Mouse (Mus musculus): Measurements from ENCODE around the gene Hoxd9. TPM values are rescaled to one million over a fixed set of nuclear protein-coding genes. Genes with fewer than 3 reads are reported as not detected.

Gene Hoxd9
- polyA plus RNA-seq, 1 experiment from 2014 or later, result 0.09 TPM

DNA sequence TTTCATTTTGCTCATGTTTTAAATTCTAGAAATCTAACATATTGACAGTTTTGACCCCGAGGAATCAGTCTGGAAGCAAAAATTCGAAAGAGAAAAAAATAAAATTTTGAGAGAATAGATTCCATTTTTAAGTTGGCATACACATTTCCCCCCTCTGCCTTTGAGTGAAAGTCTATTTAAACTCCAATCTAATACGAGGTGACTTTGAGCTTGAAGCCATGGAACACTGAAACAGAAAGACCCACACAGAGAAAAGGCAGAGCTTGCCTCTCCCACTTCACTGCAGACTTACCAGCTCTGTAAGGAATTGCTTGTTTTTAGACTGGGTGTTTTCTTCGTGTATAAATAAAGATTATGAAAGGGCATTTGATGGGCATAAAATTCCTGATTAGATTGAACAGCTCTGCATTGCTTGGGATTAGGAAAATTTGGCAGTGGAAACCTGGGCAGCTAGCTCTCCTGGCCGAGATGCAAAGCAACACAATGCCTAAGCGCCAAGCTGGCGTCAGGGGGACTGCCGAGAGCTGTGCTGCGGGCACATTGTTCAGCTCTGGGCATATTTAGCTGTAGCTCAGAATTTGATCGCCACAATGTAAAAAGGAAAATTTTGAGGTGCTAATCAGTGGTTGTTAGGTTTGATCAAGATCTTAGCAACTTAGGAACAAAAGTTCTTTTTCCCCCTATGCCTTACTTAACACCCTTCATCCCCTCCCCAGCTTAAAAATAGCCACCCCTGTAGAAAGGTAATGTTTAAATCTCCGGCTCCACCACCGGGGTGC is 8.5 kb upstream of the Hoxd9 start:
- peaks cover 99% of the 10 kb centered on the region for H3K27me3 ChIP-seq (ENCODE audit: control insufficient read depth, insufficient read depth, low read length)

DNA sequence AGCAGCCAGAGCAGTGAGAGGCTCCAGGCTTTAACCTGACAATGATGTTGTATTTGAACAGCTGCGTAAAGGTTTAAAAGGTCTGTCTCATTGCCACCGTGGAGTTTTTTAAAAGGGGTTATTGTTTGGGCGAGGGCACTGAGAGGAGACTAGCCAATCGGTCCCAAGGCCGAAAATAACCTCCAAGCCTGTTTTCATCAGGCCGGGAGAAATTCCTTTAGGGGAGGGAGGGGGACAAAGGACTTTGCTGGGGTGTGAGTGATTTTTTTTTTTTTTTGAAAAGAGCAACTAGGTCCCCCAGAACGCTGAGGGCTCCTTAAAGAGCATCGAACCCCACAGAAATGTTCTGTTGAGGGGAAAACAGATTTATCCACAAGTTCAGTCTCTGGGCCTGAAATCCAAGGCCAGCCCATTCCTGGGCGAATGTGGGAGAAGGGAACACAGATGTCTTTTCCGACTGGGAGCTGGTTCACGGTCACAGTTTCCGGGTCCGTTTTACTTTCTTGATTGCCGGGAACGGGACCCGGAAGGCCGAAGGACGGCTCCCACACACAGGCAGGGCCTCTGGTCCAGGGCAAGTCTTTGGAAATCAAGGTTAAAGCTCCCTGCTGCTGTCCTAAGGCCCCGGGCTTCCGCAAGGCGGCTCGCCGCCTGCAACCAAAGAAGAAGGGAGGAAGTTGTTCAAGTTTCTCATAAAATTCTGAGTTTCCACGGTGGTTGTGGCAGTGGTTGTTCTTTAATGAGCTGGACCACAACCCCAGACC is 7.8 kb upstream of the Hoxd9 start:
- no peak overlapping the region for H3K9ac ChIP-seq
- peaks cover 3% of the 10 kb centered on the region; the same call in 1 of the 2 replicates for H3K9me3 ChIP-seq (ENCODE audit: control insufficient read depth, low read length)
- peaks cover 99% of the 10 kb centered on the region for H3K27me3 ChIP-seq (ENCODE audit: control insufficient read depth, insufficient read depth, low read length)
- ATAC-seq (ENCODE audit: low FRiP score) (no peak), DNase-seq (ENCODE audit: low spot score) (no peak)
- no peak overlapping the region for H3K4me3 ChIP-seq (replicated peaks; ENCODE audit: low read length)
- no peak overlapping the region for H3K4me2 ChIP-seq (replicated peaks)
- H3K4me1 ChIP-seq (replicated peaks; ENCODE audit: control insufficient read depth, insufficient read depth, low read length), result 0 out of 2 replicates have a peak, but pooled peaks cover 5% of the 10 kb centered on the region
- no peaks in the 10 kb centered on the region for H3K36me3 ChIP-seq (replicated peaks; ENCODE audit: control insufficient read depth, insufficient read depth)
- under 1% methylated on average over 24 of the region's 24 CpGs for WGBS
- no peak overlapping the region for H3K27ac ChIP-seq

More for the DNA sequence above, 8.5 kb upstream of the Hoxd9 start:
- Histone ChIP-seq H3K4me1 (replicated peaks; ENCODE audit: control insufficient read depth, insufficient read depth, low read length) (0 out of 2 replicates have a peak, but pooled peaks cover 5% of the 10 kb centered on the region), H3K27ac (no peak overlapping the region), H3K4me2 (replicated peaks) (no peak overlapping the region), H3K9ac (no peak overlapping the region), H3K9me3 (ENCODE audit: control insufficient read depth, low read length) (peaks cover 3% of the 10 kb centered on the region; the same call in 1 of the 2 replicates), H3K4me3 (replicated peaks; ENCODE audit: low read length) (no peak overlapping the region), H3K36me3 (replicated peaks; ENCODE audit: control insufficient read depth, insufficient read depth) (no peaks in the 10 kb centered on the region)
- 3% methylated on average over 12 of the region's 12 CpGs for WGBS
- no peak for DNase-seq (ENCODE audit: low spot score)
- ATAC-seq (ENCODE audit: low FRiP score), result no peak

DNA sequence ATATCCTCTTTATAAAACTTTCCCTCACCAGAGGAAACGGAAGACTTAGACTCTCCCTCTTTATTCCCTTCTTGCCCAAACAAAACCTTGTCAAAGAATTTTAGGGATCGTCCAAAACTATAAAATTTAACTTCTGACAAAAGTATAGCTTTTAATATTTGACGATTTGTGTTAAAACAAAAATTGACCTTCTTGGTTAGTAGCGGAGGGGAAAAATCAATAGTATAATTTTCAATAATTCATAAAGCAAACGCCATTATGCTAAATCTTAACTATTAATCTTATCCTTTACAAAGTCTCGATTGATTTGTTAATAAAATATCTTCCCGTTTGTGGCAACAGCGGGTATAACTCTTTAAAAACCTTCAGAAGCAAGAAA is 7.2 kb upstream of the Hoxd9 start:
- no peak for ATAC-seq (ENCODE audit: low FRiP score)
- H3K27me3 ChIP-seq (ENCODE audit: control insufficient read depth, insufficient read depth, low read length), result peaks cover 99% of the 10 kb centered on the region
- DNase-seq (ENCODE audit: low spot score), result no peak
- no peak overlapping the region for H3K27ac ChIP-seq
- peaks cover 3% of the 10 kb centered on the region; the same call in 1 of the 2 replicates for H3K9me3 ChIP-seq (ENCODE audit: control insufficient read depth, low read length)
- no peaks in the 10 kb centered on the region for H3K36me3 ChIP-seq (replicated peaks; ENCODE audit: control insufficient read depth, insufficient read depth)
- H3K4me1 ChIP-seq (replicated peaks; ENCODE audit: control insufficient read depth, insufficient read depth, low read length), result 0 out of 2 replicates have a peak, but pooled peaks cover 5% of the 10 kb centered on the region
- H3K4me2 ChIP-seq (replicated peaks), result no peak overlapping the region
- 8% methylated on average over 8 of the region's 8 CpGs for WGBS
- no peak overlapping the region for H3K4me3 ChIP-seq (replicated peaks; ENCODE audit: low read length)
- no peak overlapping the region for H3K9ac ChIP-seq

DNA sequence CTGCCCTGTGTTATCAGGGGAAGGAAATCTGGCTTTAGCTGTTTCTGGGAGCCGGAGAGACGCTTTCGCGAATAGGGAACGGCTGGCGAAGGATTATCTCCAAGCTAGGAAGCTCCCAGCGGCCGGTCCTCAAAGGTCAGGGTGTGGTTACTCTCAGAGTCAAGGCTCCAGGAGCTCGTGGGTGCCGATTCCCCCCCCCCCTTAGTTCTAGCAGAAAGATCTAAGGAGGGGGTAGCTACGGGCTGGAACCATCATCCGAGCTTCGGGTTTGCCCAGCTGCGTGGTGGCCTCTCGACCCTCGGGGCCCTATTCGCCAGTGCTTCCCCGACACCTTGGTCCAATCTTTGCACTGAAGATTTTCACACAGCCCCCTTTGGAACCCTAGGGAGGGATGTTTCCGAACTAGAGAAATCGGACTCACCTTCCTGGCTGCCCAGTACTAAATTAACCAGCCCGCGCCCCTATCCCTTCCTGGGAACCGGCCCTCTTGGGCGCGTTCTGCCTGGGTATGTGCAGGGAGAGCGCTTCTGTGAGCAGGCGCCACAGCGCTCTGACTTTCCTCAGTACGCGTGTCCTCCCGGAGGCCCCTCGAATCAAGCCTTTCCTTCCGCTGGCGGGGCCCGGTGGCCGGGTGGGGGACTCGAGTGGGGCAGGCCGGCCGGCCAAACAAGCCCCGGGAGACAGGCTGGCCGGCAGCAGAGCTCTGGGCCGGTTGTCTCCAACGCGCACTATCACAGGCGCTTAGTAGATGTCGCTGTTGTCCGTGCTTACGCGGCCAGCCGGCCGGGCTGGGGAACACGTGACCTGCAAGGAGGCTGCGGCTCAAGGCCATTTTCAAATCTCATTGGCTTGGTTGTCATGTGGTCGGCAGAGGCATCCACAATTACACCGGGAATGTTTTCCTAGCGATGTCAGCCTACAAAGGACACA is 6.2 kb upstream of the Hoxd9 start, which contains the start of gene Hoxd10:
Gene Hoxd10, plus strand, starts transcription at position 903 of the 930 bp plus-strand sequence.
- H3K9me3 ChIP-seq (ENCODE audit: control insufficient read depth, low read length), result peaks cover 3% of the 10 kb centered on the region; the same call in 1 of the 2 replicates
- H3K4me3 ChIP-seq (replicated peaks; ENCODE audit: low read length), result no peak within 1 kb of the TSS
- H3K9ac ChIP-seq, result no peak within 1 kb of the TSS
- no peak within 1 kb of the TSS for H3K27ac ChIP-seq
- 1% methylated on average over 56 of the region's 56 CpGs for WGBS
- no peak for DNase-seq (ENCODE audit: low spot score)
- H3K4me2 ChIP-seq (replicated peaks), result no peak within 1 kb of the TSS
- peaks cover 99% of the 10 kb centered on the region for H3K27me3 ChIP-seq (ENCODE audit: control insufficient read depth, insufficient read depth, low read length)
- no peaks in the 10 kb centered on the region for H3K36me3 ChIP-seq (replicated peaks; ENCODE audit: control insufficient read depth, insufficient read depth)
- ATAC-seq (ENCODE audit: low FRiP score), result no peak
- H3K4me1 ChIP-seq (replicated peaks; ENCODE audit: control insufficient read depth, insufficient read depth, low read length), result 0 out of 2 replicates have a peak, but pooled peaks cover 5% of the 10 kb centered on the region

DNA sequence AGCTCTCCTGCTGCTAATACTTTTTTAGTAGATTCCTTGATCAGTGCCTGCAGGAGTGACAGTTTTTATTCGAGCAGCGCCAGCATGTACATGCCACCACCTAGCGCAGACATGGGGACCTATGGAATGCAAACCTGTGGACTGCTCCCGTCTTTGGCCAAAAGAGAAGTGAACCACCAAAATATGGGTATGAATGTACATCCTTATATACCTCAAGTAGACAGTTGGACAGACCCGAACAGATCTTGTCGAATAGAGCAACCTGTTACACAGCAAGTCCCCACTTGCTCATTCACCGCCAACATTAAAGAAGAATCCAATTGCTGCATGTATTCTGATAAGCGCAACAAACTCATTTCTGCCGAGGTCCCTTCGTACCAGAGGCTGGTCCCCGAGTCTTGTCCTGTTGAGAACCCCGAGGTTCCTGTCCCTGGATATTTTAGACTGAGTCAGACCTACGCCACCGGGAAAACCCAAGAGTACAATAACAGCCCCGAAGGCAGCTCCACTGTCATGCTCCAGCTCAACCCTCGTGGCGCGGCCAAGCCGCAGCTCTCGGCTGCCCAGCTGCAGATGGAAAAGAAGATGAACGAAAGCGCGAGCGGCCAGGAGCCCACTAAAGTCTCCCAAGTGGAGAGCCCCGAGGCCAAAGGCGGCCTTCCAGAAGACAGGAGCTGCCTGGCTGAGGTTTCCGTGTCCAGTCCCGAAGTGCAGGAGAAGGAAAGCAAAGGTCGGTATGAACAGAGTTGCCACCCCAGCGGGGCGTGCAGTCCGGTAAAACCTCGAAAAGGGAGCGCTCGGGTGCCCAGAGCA is 5.3 kb upstream of the Hoxd9 start:
- no peak for ATAC-seq (ENCODE audit: low FRiP score)

DNA sequence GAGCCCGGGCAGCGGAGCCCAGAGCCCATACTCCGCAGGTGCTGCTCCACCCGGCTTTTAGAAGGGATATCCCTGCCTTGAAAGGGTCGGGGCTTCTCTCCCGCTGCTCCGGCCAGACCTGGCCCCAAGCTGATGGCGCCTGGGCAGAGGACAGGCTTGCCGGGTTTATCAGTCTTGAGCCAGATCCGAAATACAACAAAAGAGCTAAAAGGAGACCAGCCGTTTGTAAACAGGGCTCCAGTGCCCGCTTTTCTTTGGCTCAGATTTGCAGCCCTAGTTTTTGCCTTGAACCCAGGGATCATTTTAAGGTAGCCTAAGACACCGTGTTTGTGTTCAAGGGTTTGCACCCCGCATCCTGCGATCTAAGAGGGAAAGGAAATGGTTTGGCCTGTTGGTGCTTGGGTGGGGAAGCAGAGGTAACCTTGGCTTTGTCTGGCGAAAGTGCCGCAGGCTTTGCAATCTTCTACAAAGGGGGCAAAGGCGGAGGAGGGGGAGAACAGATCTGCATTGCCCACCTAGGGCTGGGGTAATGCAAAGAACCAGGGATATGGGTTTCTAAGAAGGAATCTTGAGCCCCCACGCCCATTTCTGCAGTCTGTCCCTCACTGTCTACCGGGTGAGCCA is 4.6 kb upstream of the Hoxd9 start:
- Histone ChIP-seq H3K4me1 (replicated peaks; ENCODE audit: control insufficient read depth, insufficient read depth, low read length) (0 out of 2 replicates have a peak, but pooled peaks cover 8% of the 10 kb centered on the region), H3K4me3 (replicated peaks; ENCODE audit: low read length) (no peak overlapping the region), H3K36me3 (replicated peaks; ENCODE audit: control insufficient read depth, insufficient read depth) (no peaks in the 10 kb centered on the region), H3K9me3 (ENCODE audit: control insufficient read depth, low read length) (peaks cover 3% of the 10 kb centered on the region; the same call in 1 of the 2 replicates), H3K9ac (no peak overlapping the region), H3K27me3 (ENCODE audit: control insufficient read depth, insufficient read depth, low read length) (peaks cover 99% of the 10 kb centered on the region), H3K27ac (no peak overlapping the region), H3K4me2 (replicated peaks) (no peak overlapping the region)
- ATAC-seq (ENCODE audit: low FRiP score), result no peak
- 2% methylated on average over 20 of the region's 20 CpGs for WGBS
- no peak for DNase-seq (ENCODE audit: low spot score)

More for the DNA sequence above, 5.3 kb upstream of the Hoxd9 start:
- H3K9me3 ChIP-seq (ENCODE audit: control insufficient read depth, low read length), result peaks cover 3% of the 10 kb centered on the region; the same call in 1 of the 2 replicates
- H3K4me3 ChIP-seq (replicated peaks; ENCODE audit: low read length), result no peak overlapping the region
- DNase-seq (ENCODE audit: low spot score), result no peak
- no peak overlapping the region for H3K4me2 ChIP-seq (replicated peaks)
- H3K36me3 ChIP-seq (replicated peaks; ENCODE audit: control insufficient read depth, insufficient read depth), result no peaks in the 10 kb centered on the region
- peaks cover 99% of the 10 kb centered on the region for H3K27me3 ChIP-seq (ENCODE audit: control insufficient read depth, insufficient read depth, low read length)
- H3K27ac ChIP-seq, result no peak overlapping the region
- WGBS, result 4% methylated on average over 35 of the region's 35 CpGs
- H3K9ac ChIP-seq, result no peak overlapping the region
- H3K4me1 ChIP-seq (replicated peaks; ENCODE audit: control insufficient read depth, insufficient read depth, low read length), result 0 out of 2 replicates have a peak, but pooled peaks cover 5% of the 10 kb centered on the region

DNA sequence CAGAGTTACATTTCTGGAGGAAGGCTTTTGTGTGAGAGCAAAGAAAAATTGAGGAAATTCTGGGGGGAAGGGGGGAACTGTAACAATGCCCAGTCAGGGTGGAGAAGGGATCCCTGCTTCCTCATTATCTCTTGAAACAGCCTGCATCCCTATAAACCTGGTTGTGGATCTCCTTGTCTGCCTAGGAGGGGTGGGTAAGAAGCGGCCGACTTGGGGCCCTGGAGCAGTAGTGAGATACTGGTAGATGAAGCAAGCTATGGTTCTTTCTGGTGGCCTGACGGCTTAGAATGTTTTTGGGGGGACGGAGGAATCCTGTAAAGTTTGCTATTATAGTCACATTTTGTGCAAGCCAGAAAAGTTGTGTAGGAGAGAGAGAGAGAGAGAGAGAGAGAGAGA is 4.1 kb upstream of the Hoxd9 start:
- no peak overlapping the region for H3K27ac ChIP-seq

DNA sequence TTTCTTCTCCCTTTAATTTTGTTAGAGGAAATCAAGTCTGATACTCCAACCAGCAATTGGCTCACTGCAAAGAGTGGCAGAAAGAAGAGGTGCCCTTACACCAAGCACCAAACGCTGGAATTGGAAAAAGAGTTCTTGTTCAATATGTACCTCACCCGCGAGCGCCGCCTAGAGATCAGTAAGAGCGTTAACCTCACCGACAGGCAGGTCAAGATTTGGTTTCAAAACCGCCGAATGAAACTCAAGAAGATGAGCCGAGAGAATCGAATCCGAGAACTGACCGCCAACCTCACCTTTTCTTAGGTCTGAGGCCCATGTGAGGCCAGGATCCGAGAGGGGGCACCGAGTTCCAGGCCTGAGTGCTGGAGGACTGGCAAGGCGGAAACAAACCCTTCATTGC is 3.5 kb upstream of the Hoxd9 start:
- H3K4me1 ChIP-seq (replicated peaks; ENCODE audit: control insufficient read depth, insufficient read depth, low read length), result 0 out of 2 replicates have a peak, but pooled peaks cover 10% of the 10 kb centered on the region
- ATAC-seq (ENCODE audit: low FRiP score), result no peak
- H3K9ac ChIP-seq, result no peak overlapping the region
- no peak overlapping the region for H3K4me3 ChIP-seq (replicated peaks; ENCODE audit: low read length)
- H3K4me2 ChIP-seq (replicated peaks), result no peak overlapping the region
- peaks cover 3% of the 10 kb centered on the region; the same call in 1 of the 2 replicates for H3K9me3 ChIP-seq (ENCODE audit: control insufficient read depth, low read length)
- H3K36me3 ChIP-seq (replicated peaks; ENCODE audit: control insufficient read depth, insufficient read depth), result no peaks in the 10 kb centered on the region
- H3K27ac ChIP-seq, result no peak overlapping the region
- peaks cover 95% of the 10 kb centered on the region for H3K27me3 ChIP-seq (ENCODE audit: control insufficient read depth, insufficient read depth, low read length)
- 1% methylated on average over 16 of the region's 16 CpGs for WGBS
- DNase-seq (ENCODE audit: low spot score), result no peak

More for the DNA sequence above, 4.1 kb upstream of the Hoxd9 start:
- no peak for DNase-seq (ENCODE audit: low spot score)
- Histone ChIP-seq H3K9me3 (ENCODE audit: control insufficient read depth, low read length) (peaks cover 3% of the 10 kb centered on the region; the same call in 1 of the 2 replicates), H3K27me3 (ENCODE audit: control insufficient read depth, insufficient read depth, low read length) (peaks cover 99% of the 10 kb centered on the region), H3K4me2 (replicated peaks) (no peak overlapping the region), H3K36me3 (replicated peaks; ENCODE audit: control insufficient read depth, insufficient read depth) (no peaks in the 10 kb centered on the region), H3K4me3 (replicated peaks; ENCODE audit: low read length) (no peak overlapping the region), H3K4me1 (replicated peaks; ENCODE audit: control insufficient read depth, insufficient read depth, low read length) (0 out of 2 replicates have a peak, but pooled peaks cover 10% of the 10 kb centered on the region), H3K9ac (no peak overlapping the region)
- 13% methylated on average over 4 of the region's 4 CpGs for WGBS
- ATAC-seq (ENCODE audit: low FRiP score), result no peak

All from hindbrain, embryonic 14.5 days (tissue).